Mouse (Mus musculus) liver, embryonic 14.5 days (tissue): ENCODE measurements around the gene Ankrd52. TPM values are rescaled to one million over a fixed set of nuclear protein-coding genes. Genes with fewer than 3 reads are reported as not detected.
A peak's percentile ranks its signal among the peaks of the same experiment; 100 is the strongest.

ENCODE experiments used
- ATAC-seq: fragments of 200-750 bp; cut with Nextera tagmentation; 2 replicates; pipeline ENCODE4 v1.8.0; 2017; ENCODE audit warnings: moderate number of reproducible peaks, mild to moderate bottlenecking, moderate library complexity; ENCODE audit not compliant: insufficient read depth
- DNase-seq, 3 experiments: peaks; one replicate each; pipeline ENCODE4 v3.0.0-alpha.2; 2012 to 2013; ENCODE audit warnings: low read depth in 3 of 3, low spot score in 3 of 3
- H3K27ac ChIP-seq: fragments of 300-500 bp; sonication (generic); 2 replicates; pipeline ENCODE4 v1.5.1; 2014; ENCODE audit warnings: moderate library complexity, mild to moderate bottlenecking, control low read depth, inconsistent platforms
- H3K27me3 ChIP-seq: fragments of 300-500 bp; sonication (generic); 2 replicates; pipeline ENCODE4 v1.6.1; 2014; ENCODE audit warnings: mild to moderate bottlenecking, low read length, moderate library complexity; ENCODE audit not compliant: control insufficient read depth, insufficient read depth
- H3K36me3 ChIP-seq: fragments of 300-500 bp; sonication (generic); replicated peaks from 2 replicates; pipeline ENCODE4 v1.6.1; 2014; ENCODE audit warnings: low read depth; ENCODE audit not compliant: control insufficient read depth, insufficient read depth
- H3K4me1 ChIP-seq, 2 experiments: fragments of 200-500 bp in 1 of 2; fragments of 300-500 bp in 1 of 2; sonication (generic) in 1 of 2; replicated peaks; 2 replicates each; pipeline ENCODE4 v1.6.1; 2012 to 2014; ENCODE audit warnings: antibody characterized with exemption in 1 of 2, inconsistent platforms in 1 of 2, low read length in 1 of 2; ENCODE audit not compliant: control insufficient read depth in 2 of 2, insufficient read depth in 2 of 2
- H3K4me2 ChIP-seq: fragments of 300-500 bp; sonication (generic); 2 replicates; pipeline ENCODE4 v1.6.1; 2014; ENCODE audit warnings: low read depth, mild to moderate bottlenecking, control low read depth, moderate library complexity
- H3K4me3 ChIP-seq, 2 experiments: fragments of 200-500 bp in 1 of 2; fragments of 300-500 bp in 1 of 2; sonication (generic) in 1 of 2; 2 replicates each; pipeline ENCODE4 v1.5.1; 2012 to 2014; ENCODE audit warnings: low read depth in 2 of 2, low read length in 2 of 2, mild to moderate bottlenecking in 2 of 2, control low read depth in 1 of 2, inconsistent platforms in 1 of 2, moderate library complexity in 1 of 2; ENCODE audit not compliant: insufficient read depth in 1 of 2
- H3K9ac ChIP-seq: fragments of 300-500 bp; sonication (generic); replicated peaks from 2 replicates; pipeline ENCODE4 v1.6.1; 2014; ENCODE audit warnings: mild to moderate bottlenecking, control low read depth, moderate library complexity
- H3K9me3 ChIP-seq: fragments of 300-500 bp; sonication (generic); 2 replicates; pipeline ENCODE4 v1.6.1; 2016; ENCODE audit warnings: low read length, mixed read lengths; ENCODE audit not compliant: control insufficient read depth
- CTCF ChIP-seq: IDR thresholded peaks from 2 replicates; pipeline ENCODE4 v1.5.1; 2016; ENCODE audit warnings: antibody characterized with exemption, low read depth, control low read depth
- EP300 ChIP-seq: IDR thresholded peaks from 2 replicates; pipeline ENCODE4 v1.6.1; 2016; ENCODE audit warnings: antibody characterized with exemption, low read depth
- whole genome bisulfite sequencing: fragments of 180-500 bp; shearing (Covaris S2); extraction: QIAGEN DNeasy Blood & Tissue Kit; methylation state at CpG from one replicate; pipeline ENCODE4 v1.1.7; 2014; ENCODE audit not compliant: insufficient replicate concordance; 5-methylcytosine and 5-hydroxymethylcytosine counted together
- polyA plus RNA-seq, 2 experiments: library from polyadenylated mRNA; depleted of rRNA in 1 of 2; stranded (reverse) in 1 of 2; unstranded in 1 of 2; fragments of >200 nt; fragmentation: Nextera tagmentation in 1 of 2; extraction: Ambion mirVana in 1 of 2; gene quantifications; 2 replicates each; pipeline versions ENCODE4 v1.2.1 to v1.2.3; 2012 to 2014

The Ankrd52 gene
- polyA plus RNA-seq, 2 experiments = 4.3 to 7.4 TPM

- H3K4me2 ChIP-seq = no peak overlapping the region
- no peak overlapping the region for H3K4me3 ChIP-seq
- H3K27ac ChIP-seq = no peak overlapping the region
- no peaks in the 10 kb centered on the region for H3K9me3 ChIP-seq
- DNase-seq (no peak), ATAC-seq (no peak)
- H3K36me3 ChIP-seq = no peaks in the 10 kb centered on the region
- TF ChIP-seq CTCF (peak; percentile 68), EP300 (no peak)
- H3K4me1 ChIP-seq = peaks cover 11 to 29% of the 10 kb centered on the region in 2 experiments
- no peaks in the 10 kb centered on the region for H3K27me3 ChIP-seq
- WGBS = 77% methylated on average over 6 of the region's 6 CpGs
- H3K9ac ChIP-seq = no peak overlapping the region
Observed at GRCm38 (mm10) chr10:128374393-128374792, 2.5 kb upstream of the Ankrd52 start.

GRCm38 (mm10) chr10:128376099-128376454 lies 838 bp upstream of the Ankrd52 start:
- Histone ChIP-seq H3K9me3 (no peaks in the 10 kb centered on the region), H3K4me1 (peaks cover 5 to 25% of the 10 kb centered on the region in 2 experiments; a peak in 3 of 4 replicates), H3K27me3 (no peaks in the 10 kb centered on the region), H3K4me2 (peak overlapping the region; percentile 92), H3K9ac (peak overlapping the region; percentile 89), H3K27ac (peak overlapping the region; percentile 34), H3K36me3 (no peaks in the 10 kb centered on the region; the same call in 1 of the 2 replicates), H3K4me3 (peak overlapping the region; percentile 62 to 65; a peak in 2 of 4 replicates)
- no peak for ATAC-seq
- TF ChIP-seq EP300 (no peak), CTCF (no peak)
- WGBS = 49% methylated on average over 4 of the region's 4 CpGs
- DNase-seq = no peak

- Histone ChIP-seq H3K4me2 (peak overlapping the region; percentile 92), H3K27ac (no peak overlapping the region; the same call in 1 of the 2 replicates), H3K27me3 (no peaks in the 10 kb centered on the region), H3K9me3 (no peaks in the 10 kb centered on the region), H3K9ac (peak overlapping the region; percentile 89), H3K4me3 (peak overlapping the region; percentile 65 to 89), H3K4me1 (peaks cover 5 to 25% of the 10 kb centered on the region in 2 experiments; a peak in 3 of 4 replicates), H3K36me3 (peaks cover 10% of the 10 kb centered on the region; the same call in 1 of the 2 replicates)
- TF ChIP-seq EP300 (no peak), CTCF (no peak)
- no peak for DNase-seq
- under 1% methylated on average over 41 of the region's 47 CpGs for WGBS
- ATAC-seq = peak; percentile 73
Observed at GRCm38 (mm10) chr10:128377222-128377939, 466 bp downstream of the Ankrd52 start.

- H3K4me3 ChIP-seq = peak overlapping the region; percentile 65 to 89
- ATAC-seq (no peak), DNase-seq (no peak)
- H3K4me2 ChIP-seq = peak overlapping the region; percentile 92
- H3K9ac ChIP-seq = peak overlapping the region; percentile 89
- no peaks in the 10 kb centered on the region for H3K27me3 ChIP-seq
- no peak overlapping the region for H3K27ac ChIP-seq
- H3K9me3 ChIP-seq = no peaks in the 10 kb centered on the region
- TF ChIP-seq EP300 (no peak), CTCF (no peak)
- peaks cover 15% of the 10 kb centered on the region for H3K36me3 ChIP-seq
- WGBS = 66% methylated on average over 14 of the region's 14 CpGs
- H3K4me1 ChIP-seq = peaks cover 5 to 23% of the 10 kb centered on the region in 2 experiments; a peak in 3 of 4 replicates
Observed at GRCm38 (mm10) chr10:128377940-128378448, 1.1 kb downstream of the Ankrd52 start.

GRCm38 (mm10) chr10:128378462-128378861 lies 1.5 kb downstream of the Ankrd52 start:
- 63% methylated on average over 3 of the region's 3 CpGs for WGBS
- ATAC-seq (no peak), DNase-seq (no peak)
- H3K27ac ChIP-seq = no peak overlapping the region
- peaks cover 15% of the 10 kb centered on the region for H3K36me3 ChIP-seq
- 0 out of 4 replicates have a peak overlapping the region, but pooled peaks of 1 of the 2 experiments have one; percentile 65 for H3K4me3 ChIP-seq
- H3K9ac ChIP-seq = peak overlapping the region; percentile 89; the same call in 1 of the 2 replicates
- H3K27me3 ChIP-seq = no peaks in the 10 kb centered on the region
- peak overlapping the region; percentile 92; the same call in 1 of the 2 replicates for H3K4me2 ChIP-seq
- no peaks in the 10 kb centered on the region for H3K9me3 ChIP-seq
- TF ChIP-seq CTCF = no peak
- peaks cover 5 to 18% of the 10 kb centered on the region in 2 experiments; a peak in 3 of 4 replicates for H3K4me1 ChIP-seq
